Mouse (Mus musculus) lung, embryonic 14.5 days (tissue): Measurements from ENCODE around the gene Epb41. TPM values are rescaled to one million over a fixed set of nuclear protein-coding genes. Genes with fewer than 3 reads are reported as not detected.
A peak's percentile ranks its signal among the peaks of the same experiment; 100 is the strongest.

Experiments
- ATAC-seq: fragments of 200-750 bp; cut with Nextera tagmentation; 2 replicates; pipeline ENCODE4 v1.8.0; 2017; ENCODE audit warnings: mild to moderate bottlenecking, moderate TSS enrichment, moderate library complexity; ENCODE audit not compliant: insufficient read depth
- DNase-seq: peaks from one replicate; pipeline ENCODE4 v3.0.0-alpha.2; 2015
- H3K27ac ChIP-seq: fragments of 300-500 bp; sonication (generic); 2 replicates; pipeline ENCODE4 v1.5.1; 2014; ENCODE audit warnings: low read depth, mild to moderate bottlenecking, moderate library complexity
- H3K27me3 ChIP-seq: fragments of 300-500 bp; sonication (generic); 2 replicates; pipeline ENCODE4 v1.6.1; 2014; ENCODE audit warnings: low read length, control low read depth; ENCODE audit not compliant: insufficient read depth
- H3K36me3 ChIP-seq: fragments of 300-500 bp; sonication (generic); 2 replicates; pipeline ENCODE4 v1.6.1; 2014; ENCODE audit warnings: control low read depth; ENCODE audit not compliant: insufficient read depth
- H3K4me1 ChIP-seq: fragments of 300-500 bp; sonication (generic); 2 replicates; pipeline ENCODE4 v1.6.1; 2014; ENCODE audit warnings: antibody characterized with exemption, control low read depth; ENCODE audit not compliant: insufficient read depth
- H3K4me2 ChIP-seq: fragments of 300-500 bp; sonication (generic); 2 replicates; pipeline ENCODE4 v1.6.1; 2014; ENCODE audit warnings: mild to moderate bottlenecking
- H3K4me3 ChIP-seq: fragments of 300-500 bp; sonication (generic); 2 replicates; pipeline ENCODE4 v1.5.1; 2014; ENCODE audit warnings: low read depth, low read length
- H3K9ac ChIP-seq: fragments of 300-500 bp; sonication (generic); 2 replicates; pipeline ENCODE4 v1.6.1; 2014
- H3K9me3 ChIP-seq: fragments of 300-500 bp; sonication (generic); 2 replicates; pipeline ENCODE4 v1.6.1; 2016; ENCODE audit warnings: low read depth, low read length, control low read depth
- CTCF ChIP-seq: IDR thresholded peaks from 2 replicates; pipeline ENCODE4 v1.5.1; 2016; ENCODE audit warnings: antibody characterized with exemption, low read depth
- WGBS: fragments of 180-500 bp; shearing (Covaris S2); extraction: QIAGEN DNeasy Blood & Tissue Kit; methylation state at CpG from one replicate; pipeline ENCODE4 v1.1.7; 2014; 5-methylcytosine and 5-hydroxymethylcytosine counted together
- polyA plus RNA-seq: library from polyadenylated mRNA; unstranded; fragments of >200 nt; fragmentation: Nextera tagmentation; extraction: Ambion mirVana; gene quantifications from 2 replicates; pipeline ENCODE4 v1.2.1, GENCODE M21; 2014

Gene Epb41
- polyA plus RNA-seq, 1 experiment from 2014 or later: 86.3 TPM

GRCm38 (mm10) chr4:131940846-131941245 is 134.3 kb downstream of the Epb41 start:
- Histone ChIP-seq H3K36me3 (peaks cover 17% of the 10 kb centered on the region; the same call in 1 of the 2 replicates), H3K27me3 (no peaks in the 10 kb centered on the region), H3K4me1 (no peaks in the 10 kb centered on the region), H3K4me3 (no peak overlapping the region), H3K9me3 (no peaks in the 10 kb centered on the region), H3K9ac (no peak overlapping the region), H3K27ac (no peak overlapping the region), H3K4me2 (no peak overlapping the region)
- WGBS: 90% methylated on average over 4 of the region's 4 CpGs
- DNase-seq (no peak), ATAC-seq (no peak)
- no peak for TF ChIP-seq CTCF

- no peak for DNase-seq
- Histone ChIP-seq H3K9me3 (no peaks in the 10 kb centered on the region), H3K9ac (no peak overlapping the region), H3K4me1 (no peaks in the 10 kb centered on the region), H3K27me3 (no peaks in the 10 kb centered on the region), H3K4me3 (no peak overlapping the region), H3K36me3 (peaks cover 27% of the 10 kb centered on the region; the same call in 1 of the 2 replicates), H3K27ac (no peak overlapping the region), H3K4me2 (no peak overlapping the region)
- ATAC-seq: no peak
- TF ChIP-seq CTCF: no peak
- 81% methylated on average over 2 of the region's 2 CpGs for WGBS
Measured at GRCm38 (mm10) chr4:131939459-131939858, 135.7 kb downstream of the Epb41 start.

GRCm38 (mm10) chr4:131929146-131929545 is 146.0 kb downstream of the Epb41 start:
- Histone ChIP-seq H3K27me3 (no peaks in the 10 kb centered on the region), H3K4me2 (no peak overlapping the region), H3K9me3 (no peaks in the 10 kb centered on the region), H3K4me1 (no peaks in the 10 kb centered on the region), H3K4me3 (no peak overlapping the region), H3K9ac (no peak overlapping the region), H3K27ac (no peak overlapping the region), H3K36me3 (peaks cover 76% of the 10 kb centered on the region)
- DNase-seq (no peak), ATAC-seq (no peak)
- 83% methylated on average over 6 of the region's 6 CpGs for WGBS
- TF ChIP-seq CTCF: no peak

GRCm38 (mm10) chr4:131924096-131924810 is 150.9 kb downstream of the Epb41 start:
- no peak overlapping the region for H3K4me3 ChIP-seq
- ATAC-seq (no peak), DNase-seq (peak; percentile 68)
- H3K27ac ChIP-seq: no peak overlapping the region
- peaks cover 39% of the 10 kb centered on the region for H3K27me3 ChIP-seq
- H3K36me3 ChIP-seq: peaks cover 50% of the 10 kb centered on the region
- H3K4me2 ChIP-seq: no peak overlapping the region
- peaks cover 4% of the 10 kb centered on the region; the same call in 1 of the 2 replicates for H3K4me1 ChIP-seq
- no peaks in the 10 kb centered on the region for H3K9me3 ChIP-seq
- no peak for TF ChIP-seq CTCF
- no peak overlapping the region for H3K9ac ChIP-seq
- 53% methylated on average over 6 of the region's 6 CpGs for WGBS

- peaks cover 48% of the 10 kb centered on the region for H3K27me3 ChIP-seq
- no peak for DNase-seq
- peak overlapping the region; percentile 80 for H3K4me2 ChIP-seq
Measured at GRCm38 (mm10) chr4:131922404-131922803, 152.7 kb downstream of the Epb41 start.

GRCm38 (mm10) chr4:131921461-131922346 is 153.4 kb downstream of the Epb41 start, which contains the start of gene Tmem200b:
Tmem200b (plus strand) TSS chr4:131921771.
- H3K27ac ChIP-seq: peak within 1 kb of the TSS; percentile 78; the same call in 1 of the 2 replicates
- ATAC-seq: 0 out of 2 replicates have a peak, but pooled peaks have one; percentile 4
- WGBS: 1% methylated on average over 130 of the region's 130 CpGs
- peak within 1 kb of the TSS; percentile 80 for H3K4me2 ChIP-seq
- peaks cover 4% of the 10 kb centered on the region; the same call in 1 of the 2 replicates for H3K4me1 ChIP-seq
- peak; percentile 46 for DNase-seq
- no peak for TF ChIP-seq CTCF
- H3K27me3 ChIP-seq: peaks cover 54% of the 10 kb centered on the region
- H3K4me3 ChIP-seq: peak within 1 kb of the TSS; percentile 59
- no peaks in the 10 kb centered on the region for H3K9me3 ChIP-seq
- peaks cover 33% of the 10 kb centered on the region for H3K36me3 ChIP-seq
- H3K9ac ChIP-seq: peak within 1 kb of the TSS; percentile 69

More at GRCm38 (mm10) chr4:131922404-131922803, 152.7 kb downstream of the Epb41 start:
- no peak for ATAC-seq
- no peak for TF ChIP-seq CTCF
- Histone ChIP-seq H3K9ac (peak overlapping the region; percentile 69; the same call in 1 of the 2 replicates), H3K9me3 (no peaks in the 10 kb centered on the region), H3K4me1 (peaks cover 4% of the 10 kb centered on the region; the same call in 1 of the 2 replicates), H3K36me3 (peaks cover 37% of the 10 kb centered on the region), H3K27ac (no peak overlapping the region), H3K4me3 (peak overlapping the region; percentile 59)
- WGBS: 54% methylated on average over 15 of the region's 15 CpGs
